In genomic region chr13:111488651-111489501, GRCm38 (mm10) we compare ENCODE assay signal across 7 mouse cellular contexts. TPM values are rescaled to one million over a fixed set of nuclear protein-coding genes. Genes with fewer than 3 reads are reported as not detected.
DNase-seq lines count a peak whose midpoint lies in the region; ATAC-seq lines count a peak whose summit lies in the region.

No protein-coding gene starts in this region.

- peaks cover 19% of the 10 kb centered on the region for H3K27me3 ChIP-seq in midbrain, embryonic 11.5 days (ENCODE audit: control insufficient read depth, insufficient read depth, low read length)

- peak; percentile 12 for ATAC-seq in midbrain, embryonic 11.5 days (ENCODE audit: low FRiP score)

- peak overlapping the region; percentile 68 for H3K4me2 ChIP-seq in midbrain, embryonic 11.5 days

- peaks cover 19% of the 10 kb centered on the region for H3K4me1 ChIP-seq in midbrain, embryonic 11.5 days (ENCODE audit: control insufficient read depth, insufficient read depth, low read length)

- WGBS in midbrain, embryonic 11.5 days: under 1% methylated on average over 69 of the region's 98 CpGs

- no peaks in the 10 kb centered on the region for H3K36me3 ChIP-seq in midbrain, embryonic 11.5 days (ENCODE audit: control insufficient read depth, insufficient read depth, low read length)

- peak overlapping the region; percentile 97 for H3K27ac ChIP-seq in midbrain, embryonic 11.5 days (ENCODE audit: low read depth, low read length)

- peak overlapping the region; percentile 93 for H3K9ac ChIP-seq in midbrain, embryonic 11.5 days (ENCODE audit: low read length)

- DNase-seq in adrenal gland, adult 8-10 months: peak; percentile 23
- DNase-seq in embryo, embryonic 10 days (ENCODE audit: low spot score): peak; percentile 60
- DNase-seq in gastrocnemius, adult 8-10 months (ENCODE audit: low spot score in 2 of 2): peak; percentile 6 to 23
- DNase-seq in induced T-regulatory cell, adult 2 months (ENCODE audit: low read depth): peak; percentile 67
- peak; percentile 33 to 43 for DNase-seq in left cerebral cortex, postnatal 36 days (ENCODE audit: low spot score in 2 of 2)
- DNase-seq in midbrain, embryonic 11.5 days (ENCODE audit: low spot score, missing footprints): peak; percentile 92
- DNase-seq in spleen, adult 12 weeks (ENCODE audit: low spot score): peak; percentile 50

- peak overlapping the region; percentile 97 for H3K4me3 ChIP-seq in midbrain, embryonic 11.5 days (ENCODE audit: low read depth, low read length)

- intact Hi-C loops in left cerebral cortex, postnatal 36 days (cut with DNase I): loop anchor here (5.0 kb wide), 1 partner anchor 198 kb away; no protein-coding TSS in a partner anchor

- no peaks in the 10 kb centered on the region for H3K9me3 ChIP-seq in midbrain, embryonic 11.5 days (ENCODE audit: control insufficient read depth, low read length)

RNA-seq across cellular contexts. Expression of gene Gpbp1, which starts 1.0 kb away (rescaled TPM):
- total RNA-seq in adrenal gland, adult 8-10 months (2022): 10 to 100 TPM; 68.5 to 95.7 (median 88.4) TPM
- 10 to 100 TPM; 52.7 to 63.6 (median 56.0) TPM for total RNA-seq in gastrocnemius, adult 8-10 months (2022)
- total RNA-seq in left cerebral cortex, postnatal 36 days (2021): 10 to 100 TPM; 75.5 to 89.7 TPM
- polyA plus RNA-seq in midbrain, embryonic 11.5 days (2014; fragmentation: Nextera tagmentation; extraction: Ambion mirVana): 153 and 159 TPM in 2 replicates

Comparison
In these comparisons a context has a peak if more than half of its experiments do, and no peak if none do; other contexts are left out.
1. Peak in every context shown above with its lines: DNase-seq, ATAC-seq, H3K4me3 ChIP-seq and H3K27ac ChIP-seq.
2. DNase-seq: peak in every context shown above with its lines; median percentile 92 in midbrain, embryonic 11.5 days; 67 in induced T-regulatory cell, adult 2 months; 60 in embryo, embryonic 10 days; 50 in spleen, adult 12 weeks; 38 in left cerebral cortex, postnatal 36 days; 23 in adrenal gland, adult 8-10 months; 14 in gastrocnemius, adult 8-10 months.